Mouse (Mus musculus) testis, adult 2 months (tissue): ENCODE measurements around the gene Kcnc3.

Experiments used
- CTCF ChIP-seq: fragments of 200-500 bp; IDR thresholded peaks from 2 replicates; pipeline ENCODE4 v1.5.1; 2012; ENCODE audit warnings: low read depth, mild to moderate bottlenecking, inconsistent platforms, low read length, moderate library complexity; ENCODE audit not compliant: control insufficient read depth, insufficient read depth, insufficient replicate concordance
- POLR2A ChIP-seq: fragments of 200-500 bp; IDR thresholded peaks from 2 replicates; pipeline ENCODE4 v1.6.1; 2012; ENCODE audit warnings: low read depth, mild to moderate bottlenecking, inconsistent platforms, low read length, moderate library complexity; ENCODE audit not compliant: control insufficient read depth

GRCm38 (mm10) chr7:44633407-44633806, 42.9 kb downstream of the Kcnc3 start:
- TF ChIP-seq CTCF: peak; percentile 55
- TF ChIP-seq POLR2A: no peak
